Comparison of ENCODE assay signal across 7 mouse cellular contexts in genomic region chr13:29610051-29610931, GRCm38 (mm10).
DNase-seq lines count a peak whose midpoint lies in the region; ATAC-seq lines count a peak whose summit lies in the region.

No protein-coding gene starts in this region.

- H3K4me3 ChIP-seq in forebrain, embryonic 14.5 days (ENCODE audit: low read depth, low read length), result no peak overlapping the region

- intact Hi-C loops in gastrocnemius, postnatal 36 days (cut with DNase I), result no loop called here

- H3K9me3 ChIP-seq in forebrain, embryonic 14.5 days (replicated peaks; ENCODE audit: control insufficient read depth, low read length), result no peaks in the 10 kb centered on the region

- 3% methylated on average over 13 of the region's 13 CpGs for WGBS in forebrain, embryonic 14.5 days

- H3K27me3 ChIP-seq in forebrain, embryonic 14.5 days (replicated peaks; ENCODE audit: control insufficient read depth, insufficient read depth, low read length), result no peaks in the 10 kb centered on the region

- peak; percentile 22 for DNase-seq in ovary, adult 18-20 months (ENCODE audit: low spot score)
- DNase-seq in ovary, postnatal 10 days (ENCODE audit: low spot score), result no peak
- DNase-seq in forebrain, embryonic 14.5 days (ENCODE audit: low spot score), result peak; percentile 90
- peak; percentile 25 to 32 for DNase-seq in layer of hippocampus, postnatal 10 days (ENCODE audit: low spot score in 2 of 2)
- DNase-seq in telencephalon, adult 2 months (ENCODE audit: low read depth, low spot score), result peak; percentile 22
- no peak for DNase-seq in gastrocnemius, postnatal 36 days

- peak overlapping the region; percentile 8; the same call in 1 of the 2 replicates for H3K9ac ChIP-seq in forebrain, embryonic 14.5 days (ENCODE audit: low read length)

- peak overlapping the region; percentile 88 for H3K27ac ChIP-seq in forebrain, embryonic 14.5 days (ENCODE audit: low read depth, low read length)

- H3K4me2 ChIP-seq in forebrain, embryonic 14.5 days (ENCODE audit: low read length), result peak overlapping the region; percentile 23

- no peaks in the 10 kb centered on the region for H3K36me3 ChIP-seq in forebrain, embryonic 14.5 days (ENCODE audit: control insufficient read depth, insufficient read depth, low read length)

- H3K4me1 ChIP-seq in forebrain, embryonic 14.5 days (ENCODE audit: control insufficient read depth, insufficient read depth, low read length), result peaks cover 25% of the 10 kb centered on the region

- ATAC-seq in forebrain, embryonic 14.5 days, result peak; percentile 91
- ATAC-seq in erythroid progenitor cell, adult 5-6 weeks (replicated peaks; ENCODE audit: low FRiP score, poor library complexity, severe bottlenecking), result no peak

Comparison
In these comparisons a context has a peak if more than half of its experiments do, and no peak if none do; other contexts are left out.
1. DNase-seq: peak in ovary, adult 18-20 months (single experiment), forebrain, embryonic 14.5 days (single experiment), layer of hippocampus, postnatal 10 days (2 of 2) and telencephalon, adult 2 months (single experiment); none in ovary, postnatal 10 days (single experiment) and gastrocnemius, postnatal 36 days (0 of 2).